Mouse (Mus musculus): Measurements from ENCODE around the gene Rnf220.

The Rnf220 gene

DNA sequence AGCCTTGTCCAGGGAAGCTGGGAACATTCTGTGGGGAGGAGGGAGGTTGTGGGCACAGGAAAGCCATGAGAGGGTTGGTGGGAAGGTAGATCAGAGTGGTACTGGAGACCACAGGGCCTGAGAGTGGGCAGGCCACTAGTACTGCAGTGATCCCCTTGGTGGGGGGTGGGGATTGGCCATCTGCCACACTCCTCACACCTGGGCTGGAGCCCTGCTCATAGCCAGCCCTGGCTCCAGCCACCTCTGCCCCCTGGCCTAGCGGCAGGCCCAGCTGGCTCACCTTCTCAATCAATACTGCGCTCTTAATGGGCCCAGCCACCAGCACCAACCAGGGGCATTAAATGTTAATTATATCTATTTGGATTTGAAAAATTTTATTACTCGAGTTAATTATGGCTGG, 166.7 kb downstream of the Rnf220 start:
- DNase-seq = no peak

DNA sequence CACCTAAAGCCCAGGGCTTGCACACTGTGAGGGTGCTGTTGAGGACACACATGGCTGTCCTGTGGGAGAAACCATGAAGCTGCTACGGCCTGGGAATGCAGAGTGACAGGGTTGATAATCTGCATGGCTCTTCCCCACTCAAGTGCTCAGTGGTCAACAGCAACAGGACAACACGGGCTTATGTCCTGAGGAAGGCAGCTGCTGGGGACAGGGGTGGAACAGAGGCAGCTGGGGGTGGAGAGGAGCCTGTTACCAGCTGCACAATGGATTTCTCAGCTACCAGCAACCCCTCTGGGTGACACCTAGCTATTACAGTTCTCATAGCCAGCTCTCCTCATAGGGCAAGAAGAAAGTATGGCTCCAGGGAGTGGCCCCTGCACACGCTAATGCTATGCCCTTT, 169.9 kb downstream of the Rnf220 start:
- no peak for DNase-seq

DNA sequence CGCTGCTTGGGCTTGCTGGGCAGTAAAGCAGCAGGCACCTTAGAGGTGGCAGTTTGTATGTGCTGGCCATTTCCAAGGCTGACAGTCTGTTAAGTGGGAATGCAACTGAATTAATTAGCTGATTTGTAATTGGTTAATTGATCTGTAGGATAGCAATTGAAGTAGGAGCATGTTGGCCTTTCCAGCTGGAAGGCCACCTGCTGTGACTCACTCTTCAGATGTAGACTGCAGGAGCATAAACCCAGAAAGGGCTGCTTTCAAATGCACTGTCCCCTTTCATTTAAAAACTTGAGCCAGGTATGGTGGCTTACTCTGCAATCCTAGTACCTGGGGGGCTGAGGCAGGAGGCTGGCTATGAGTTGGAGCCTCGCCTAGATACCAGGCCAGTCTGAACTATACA, 171.8 kb downstream of the Rnf220 start:
- no peak for DNase-seq

DNA sequence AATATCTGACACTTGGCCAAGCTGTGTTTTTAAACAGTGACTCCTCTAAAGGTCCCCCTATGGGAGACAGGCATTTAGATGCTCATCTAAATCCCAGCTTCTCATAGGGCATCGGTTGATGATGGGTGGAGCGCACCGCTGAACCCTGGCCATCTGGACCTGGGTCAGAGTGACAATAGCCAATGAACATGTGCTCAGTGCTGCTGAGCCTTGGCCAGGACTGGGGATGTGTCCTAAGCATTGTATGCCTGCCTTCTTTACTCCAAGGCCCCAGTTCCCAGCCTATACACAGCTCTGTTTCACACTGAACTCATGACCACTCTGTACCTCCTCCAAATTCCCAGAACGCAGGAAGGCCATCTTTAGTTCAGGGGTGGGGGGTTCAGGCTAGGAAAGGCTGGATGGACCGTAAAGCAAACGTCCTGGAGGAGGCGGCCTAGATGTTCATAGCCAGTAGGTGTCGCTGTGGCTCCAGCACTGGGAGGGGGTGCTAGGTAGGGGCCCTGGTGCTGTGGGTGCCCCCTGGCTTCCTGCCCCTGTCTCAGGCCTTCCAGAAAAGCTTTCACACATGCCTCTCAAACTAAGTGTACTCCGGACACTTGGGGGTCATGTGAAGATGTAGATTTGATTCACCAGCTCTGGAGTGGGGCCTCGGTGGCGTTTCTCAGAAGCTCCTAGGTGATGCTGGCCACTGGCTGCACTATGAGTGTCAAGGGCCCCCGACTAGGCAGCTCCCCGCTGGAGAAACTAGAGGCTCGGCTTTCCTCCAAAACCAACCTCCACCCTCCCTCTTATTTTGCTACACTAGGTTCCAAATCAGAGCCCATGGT, 173.1 kb downstream of the Rnf220 start:
- DNase-seq = peak; percentile 83

DNA sequence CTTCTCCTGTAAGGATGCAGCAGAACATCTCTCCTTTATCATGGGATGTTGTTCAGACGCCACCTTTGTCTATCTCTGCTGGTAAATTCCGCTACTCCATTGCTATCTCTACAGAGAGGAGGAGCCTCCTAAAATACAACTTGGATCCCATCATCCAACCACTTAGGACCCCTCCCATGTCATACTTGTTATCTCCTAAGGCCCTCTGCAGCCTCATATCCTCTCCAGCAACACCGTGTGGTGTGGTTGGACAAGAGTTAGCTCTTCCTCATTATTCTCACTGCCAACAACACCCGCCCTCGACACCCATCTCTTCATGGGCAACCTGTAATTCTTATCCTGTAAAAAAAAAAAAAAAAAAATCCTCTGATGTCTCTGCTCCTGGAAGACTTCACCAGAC, 175.8 kb downstream of the Rnf220 start:
- no peak for DNase-seq

DNA sequence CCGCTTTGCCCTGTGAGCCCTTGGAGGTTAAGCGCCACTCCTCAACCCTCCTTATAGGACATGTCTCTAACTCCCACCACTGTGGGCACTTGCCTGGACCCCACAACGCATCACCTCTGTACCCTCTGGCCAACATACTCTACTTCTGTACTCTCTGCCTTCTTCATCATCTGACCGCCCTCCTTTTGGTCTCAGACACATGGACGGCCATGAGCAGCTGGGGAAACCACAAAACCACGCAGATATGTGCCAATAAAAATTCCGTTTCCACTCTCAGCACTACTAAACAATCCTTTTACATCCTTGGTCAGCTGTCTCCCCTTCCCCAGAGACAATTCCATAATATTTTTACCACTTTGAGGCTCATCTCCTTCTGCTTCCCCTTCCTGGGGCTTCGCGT, 178.3 kb downstream of the Rnf220 start:
- no peak for DNase-seq

DNA sequence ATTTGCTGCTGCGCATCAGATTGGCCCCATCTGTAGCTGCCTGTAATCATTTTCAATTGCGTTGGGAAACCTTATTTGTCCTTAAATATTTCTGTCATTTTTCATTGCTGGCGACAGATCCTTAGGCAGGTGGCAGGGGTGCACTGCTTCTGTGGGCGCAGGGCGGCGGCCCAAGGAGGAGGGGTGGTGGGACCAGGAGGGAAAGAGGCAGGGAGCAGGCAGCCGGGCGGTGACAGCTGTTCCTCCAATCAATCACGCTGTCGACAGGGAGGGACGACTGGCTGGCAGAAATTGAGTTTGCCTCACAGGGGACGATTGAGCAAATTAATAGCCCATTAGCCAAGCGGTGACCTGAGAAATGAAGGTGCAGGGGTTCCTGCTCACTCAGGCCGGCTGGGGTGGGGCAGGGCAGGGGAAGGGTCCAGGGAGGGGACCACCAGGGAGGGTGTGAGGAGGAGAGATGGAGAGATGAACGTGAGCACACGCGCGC, 179.1 kb downstream of the Rnf220 start:
- no peak for DNase-seq

DNA sequence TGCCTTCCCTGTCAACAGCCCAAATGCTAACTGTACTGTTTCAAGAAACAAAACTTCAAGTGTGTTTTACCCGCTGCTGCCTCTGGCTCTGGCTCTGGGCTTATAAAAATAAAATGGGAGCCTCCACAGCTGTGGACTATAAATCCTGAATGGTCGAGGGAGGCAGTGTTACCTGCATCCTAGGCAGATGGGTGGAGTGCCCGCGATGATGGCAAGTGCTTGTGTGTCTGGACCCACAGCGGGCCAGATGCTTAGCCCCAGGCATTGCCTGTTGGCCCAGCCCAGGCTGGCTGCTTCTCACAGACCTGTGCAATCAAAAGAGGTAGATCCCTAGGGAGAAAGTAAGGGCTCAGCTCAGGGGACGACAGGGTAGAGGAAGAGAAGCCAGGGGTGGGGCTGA, 180.1 kb downstream of the Rnf220 start:
- DNase-seq = no peak

DNA sequence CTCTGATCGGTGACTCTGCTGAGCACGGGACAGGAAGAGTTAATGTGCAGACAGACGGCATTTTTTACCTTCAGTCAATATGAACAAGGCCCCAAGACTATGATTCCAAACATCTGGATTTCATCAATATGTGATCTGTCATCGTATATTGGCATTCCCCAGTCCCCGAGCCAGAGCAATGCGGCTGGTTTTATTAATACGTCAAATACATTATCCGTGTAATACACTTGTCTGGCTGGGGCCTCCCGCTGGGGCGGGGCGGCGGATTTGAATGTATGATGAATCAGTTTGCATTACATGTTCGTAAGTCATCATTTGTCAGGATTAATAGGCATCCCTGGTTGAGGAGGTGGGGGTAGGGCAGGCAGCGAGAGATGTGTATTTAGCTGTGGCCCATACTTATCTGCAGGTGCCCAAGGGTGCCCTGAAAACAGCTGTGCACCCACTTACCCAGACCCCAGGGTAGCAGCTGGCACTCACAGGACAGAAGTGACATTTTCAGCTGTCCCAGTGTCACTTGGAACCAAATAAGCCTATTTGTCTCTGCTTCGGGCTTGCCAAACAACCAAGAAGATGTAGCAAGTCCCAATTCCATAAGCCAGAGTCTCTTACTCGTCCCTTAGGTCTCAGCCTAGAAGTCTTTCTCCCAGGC, 181.9 kb downstream of the Rnf220 start:
- no peak for DNase-seq

DNA sequence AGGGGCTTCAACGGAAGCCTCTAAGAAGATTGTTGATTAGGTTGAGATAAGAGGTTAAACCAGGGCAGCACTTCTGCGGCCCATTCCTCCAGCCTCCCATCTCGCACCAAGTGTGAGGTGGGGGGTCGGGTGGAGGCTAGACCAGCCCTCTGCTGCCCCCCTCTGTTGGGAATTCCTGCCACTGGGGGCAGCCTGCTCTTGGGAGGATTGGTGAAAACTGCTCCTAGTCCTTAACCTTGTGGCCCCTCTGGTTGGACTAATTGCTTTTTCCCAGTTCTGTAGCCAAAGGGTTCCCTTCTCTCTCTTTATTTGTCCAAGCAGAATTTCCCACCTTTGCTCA, 183.8 kb downstream of the Rnf220 start:
- DNase-seq = peak; percentile 28

DNA sequence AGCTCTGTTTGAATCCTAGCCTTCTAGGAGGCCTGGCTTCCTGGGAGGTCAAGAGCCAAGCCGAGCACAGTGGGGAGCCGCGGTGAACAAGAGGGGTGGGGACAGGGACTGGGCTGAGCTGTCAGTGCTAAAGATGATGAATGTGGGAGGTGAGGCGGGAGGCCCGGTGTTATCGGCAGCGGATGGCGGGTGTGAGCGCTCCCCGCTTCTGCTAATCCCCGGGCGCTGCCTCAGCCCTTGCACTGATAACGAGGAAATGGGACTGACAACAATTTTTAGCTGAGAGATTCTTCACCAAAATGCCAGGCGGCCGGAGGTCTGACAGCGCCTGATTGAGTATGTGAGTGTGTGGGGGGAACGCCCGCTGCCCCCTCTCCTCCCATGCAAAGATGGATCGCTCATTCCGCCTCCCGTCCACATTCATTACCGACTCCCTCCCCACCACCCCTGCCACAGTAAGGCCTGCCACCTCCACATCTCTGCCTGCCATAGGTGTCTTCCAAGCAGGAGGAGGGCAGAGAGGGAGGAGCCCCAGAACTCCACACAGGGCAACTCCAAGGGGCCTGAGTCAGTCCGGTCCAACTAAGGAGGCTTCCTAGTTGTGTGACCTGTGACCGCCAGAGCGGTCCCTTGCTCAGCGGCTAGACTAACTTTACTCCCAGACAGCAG, 184.3 kb downstream of the Rnf220 start:
- no peak for DNase-seq

DNA sequence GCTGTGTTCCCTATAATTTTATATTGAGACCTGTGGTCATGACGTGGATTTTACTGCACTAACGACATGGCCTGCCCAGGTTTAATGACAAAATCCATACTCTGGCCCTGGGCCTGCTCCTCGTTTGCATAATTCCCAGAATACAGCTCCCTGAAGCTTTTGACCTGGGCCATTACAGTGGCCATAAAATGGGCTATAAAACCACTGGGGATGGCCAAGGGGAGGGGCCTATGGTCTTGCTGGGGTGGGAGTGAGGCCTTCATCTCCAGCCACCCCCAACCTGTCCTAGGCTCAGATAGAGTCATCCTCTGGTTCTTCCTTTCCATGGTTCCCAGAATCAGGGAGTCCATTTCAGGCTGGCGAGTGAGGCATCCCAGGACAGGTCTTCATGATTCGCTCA, 185.0 kb downstream of the Rnf220 start:
- DNase-seq = no peak

DNA sequence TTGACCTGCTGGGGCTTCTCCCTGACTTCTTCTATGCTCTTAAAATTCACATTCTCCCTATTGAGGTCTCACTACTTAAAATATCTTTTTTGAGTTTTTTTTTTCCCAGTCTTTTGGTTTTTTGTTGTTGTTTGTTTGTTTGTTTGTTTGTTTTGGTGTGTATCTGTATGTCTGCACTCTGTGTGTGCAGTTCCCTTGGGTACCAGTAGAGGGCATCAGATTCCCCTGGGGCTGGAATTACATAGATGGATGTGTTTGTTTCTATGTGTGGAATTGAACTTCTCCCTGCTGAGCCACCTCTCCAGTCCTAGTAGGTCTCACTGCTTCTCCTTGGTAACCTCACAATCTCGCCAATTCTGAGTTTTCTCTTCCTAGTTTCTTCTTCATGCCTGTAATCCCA, 187.4 kb downstream of the Rnf220 start:
- no peak for DNase-seq

DNA sequence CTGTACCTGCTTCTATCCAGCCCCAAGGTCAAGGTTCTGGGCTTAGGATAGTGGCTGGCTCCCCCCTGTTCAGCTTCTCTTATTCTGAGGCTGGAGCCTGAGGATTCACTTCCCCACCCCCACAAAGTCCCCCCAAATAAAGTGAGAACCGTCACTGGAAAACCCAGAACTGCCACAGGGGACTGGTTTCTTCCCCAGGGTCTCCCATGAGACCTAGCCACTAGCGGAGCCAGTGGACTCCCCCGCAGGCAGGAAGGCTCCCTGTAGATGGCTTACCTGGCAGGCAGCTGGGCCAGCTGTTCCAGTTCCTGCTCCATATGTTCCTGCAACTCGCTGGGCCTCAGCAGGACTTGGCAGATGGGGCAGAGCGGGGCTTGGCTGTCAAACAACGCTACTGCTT, 189.6 kb downstream of the Rnf220 start:
- no peak for DNase-seq

DNA sequence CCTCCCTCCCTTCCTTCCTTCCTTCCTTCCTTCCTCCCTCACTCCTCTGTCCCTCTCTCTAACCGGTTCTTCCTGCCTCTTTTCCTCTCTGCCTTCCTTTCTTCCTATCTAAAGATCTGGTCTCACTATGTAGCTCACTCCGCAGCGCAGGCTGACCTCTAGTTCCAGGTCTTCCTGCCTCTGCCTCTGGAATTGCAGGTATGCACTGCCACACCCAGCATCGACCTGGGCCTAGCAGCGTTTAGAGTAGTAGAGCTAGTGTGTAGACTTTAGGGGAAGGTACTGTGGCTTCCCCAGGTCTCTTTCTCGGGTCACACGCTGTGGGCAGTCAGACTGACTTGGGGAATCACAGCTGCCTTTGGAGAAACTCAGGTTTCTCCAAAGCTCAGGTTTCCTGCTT, 191.4 kb downstream of the Rnf220 start:
- DNase-seq = no peak

DNA sequence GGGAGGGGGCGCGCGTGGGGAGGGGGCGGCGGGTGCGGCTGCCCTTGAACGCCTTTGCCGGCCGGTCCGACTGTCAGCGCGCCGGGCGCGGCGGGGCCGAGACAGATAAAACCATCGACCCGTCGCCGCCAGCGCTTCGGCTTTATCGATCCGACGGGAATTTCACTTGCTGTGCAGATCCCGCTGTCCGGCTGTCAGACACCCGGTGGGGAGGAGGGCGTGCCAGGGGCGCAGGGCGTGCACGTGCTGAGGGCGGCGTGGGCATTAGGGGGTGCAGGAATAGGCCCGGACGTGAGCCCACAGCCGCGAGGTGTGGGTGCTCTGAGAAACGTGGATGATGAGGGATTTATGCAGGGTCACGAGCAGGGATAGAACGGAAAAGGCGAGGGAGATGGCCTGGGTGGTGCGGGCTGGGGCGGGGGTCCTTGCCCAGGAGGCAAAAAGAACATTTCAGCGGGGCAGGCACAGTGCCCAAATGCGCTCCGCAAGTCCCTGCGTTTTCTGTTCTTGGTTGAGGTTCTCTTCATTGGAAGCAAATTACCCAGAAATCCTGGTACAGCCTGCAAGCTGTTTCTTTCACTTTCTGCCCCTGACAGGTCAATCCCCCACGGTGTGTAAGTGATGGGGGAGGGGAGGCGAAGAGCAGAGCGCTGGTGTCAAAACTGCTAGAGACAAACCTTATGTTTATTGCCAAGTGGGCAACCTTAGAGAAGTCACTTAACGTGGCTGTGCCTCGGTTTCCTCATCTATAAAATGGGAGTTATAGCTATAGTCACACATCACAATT, 192.4 kb downstream of the Rnf220 start:
- DNase-seq = no peak

DNA sequence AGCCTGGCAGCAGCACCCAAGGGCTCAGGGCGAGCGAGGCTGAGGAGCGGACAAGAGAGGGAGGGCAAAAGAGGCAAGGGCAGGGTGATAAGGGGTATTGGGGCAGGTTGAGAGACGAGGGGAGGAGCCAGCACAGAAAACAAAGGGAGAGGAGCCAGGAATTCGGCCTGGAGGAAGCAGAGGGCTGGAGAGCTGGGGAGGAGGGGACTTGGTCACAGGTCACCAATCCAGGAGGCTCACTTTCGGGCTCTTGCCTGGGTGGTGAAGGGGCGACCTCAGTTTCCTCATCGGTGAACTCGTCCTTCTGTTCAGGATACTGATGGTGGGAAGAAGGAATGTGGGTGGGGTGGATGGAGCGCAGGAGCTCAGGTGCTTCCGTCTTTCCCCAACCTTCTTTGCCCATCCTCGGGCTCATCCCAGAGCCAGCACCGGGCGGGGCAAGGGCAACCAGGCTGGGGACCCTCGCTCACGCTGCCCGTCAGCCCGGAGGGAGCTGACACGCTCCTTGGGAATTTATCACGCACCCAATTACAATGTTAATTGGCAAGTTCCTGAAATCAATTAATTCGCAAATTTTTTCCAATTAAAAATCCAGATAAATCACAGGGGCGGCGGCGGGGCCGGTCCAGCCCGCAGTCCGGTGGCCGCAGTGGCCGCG, 193.1 kb downstream of the Rnf220 start:
- DNase-seq = no peak

DNA sequence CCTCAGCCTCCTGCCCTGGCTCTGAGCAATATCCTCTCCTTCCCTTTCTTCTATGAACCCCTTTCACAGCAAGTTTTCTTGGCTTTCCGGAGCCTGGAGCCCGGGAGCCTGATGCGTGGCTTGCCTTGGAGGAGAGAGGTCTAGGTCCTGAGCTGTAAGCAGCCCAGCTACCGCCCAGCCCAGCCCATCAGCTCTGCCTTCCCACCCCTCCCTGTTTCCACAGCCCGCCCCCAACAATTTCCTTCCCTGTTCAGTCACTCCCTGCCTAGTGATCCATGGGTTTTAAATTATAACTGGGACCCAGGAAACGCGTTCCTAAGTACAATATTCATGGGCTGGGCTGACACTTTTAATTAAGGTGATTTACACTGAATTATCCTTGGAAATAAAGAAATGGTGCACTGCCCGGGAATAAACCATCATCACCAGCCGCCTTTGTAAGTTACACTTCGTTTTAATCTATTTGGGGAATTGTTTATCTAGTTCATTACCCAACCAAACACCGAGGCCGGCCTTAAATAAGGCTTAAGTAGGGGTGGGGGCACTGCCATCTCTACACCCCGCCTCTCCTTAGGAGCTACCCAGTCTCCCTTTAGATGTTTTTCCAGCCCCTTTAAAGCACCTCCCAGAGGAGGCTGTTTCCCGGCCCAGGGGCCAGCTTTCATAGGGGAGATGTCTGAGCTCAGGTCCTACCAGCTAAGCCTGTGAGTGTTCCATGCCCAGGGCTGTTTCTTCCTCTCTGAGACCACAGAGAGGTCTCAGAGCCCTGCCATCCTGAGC, 194.6 kb downstream of the Rnf220 start:
- DNase-seq = no peak

DNA sequence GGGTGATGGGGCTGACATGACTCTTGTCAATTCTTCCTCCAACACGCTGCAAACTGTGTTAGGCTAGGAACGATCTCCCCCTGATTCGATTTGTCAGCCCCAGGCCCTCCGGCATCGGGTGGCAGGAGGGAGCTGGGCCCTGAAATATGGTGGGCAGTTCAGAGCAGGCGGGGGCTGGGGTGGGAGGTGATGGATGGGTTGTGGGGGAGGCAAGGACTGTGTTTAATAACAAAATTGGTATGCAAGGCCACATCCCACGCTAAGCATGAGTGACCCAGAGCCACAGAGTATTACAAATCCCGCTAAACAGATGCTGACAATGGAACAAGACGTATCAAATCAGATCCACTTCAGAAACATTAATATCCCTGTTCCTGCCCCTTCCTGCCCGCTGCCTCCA, 196.9 kb downstream of the Rnf220 start:
- DNase-seq = no peak

DNA sequence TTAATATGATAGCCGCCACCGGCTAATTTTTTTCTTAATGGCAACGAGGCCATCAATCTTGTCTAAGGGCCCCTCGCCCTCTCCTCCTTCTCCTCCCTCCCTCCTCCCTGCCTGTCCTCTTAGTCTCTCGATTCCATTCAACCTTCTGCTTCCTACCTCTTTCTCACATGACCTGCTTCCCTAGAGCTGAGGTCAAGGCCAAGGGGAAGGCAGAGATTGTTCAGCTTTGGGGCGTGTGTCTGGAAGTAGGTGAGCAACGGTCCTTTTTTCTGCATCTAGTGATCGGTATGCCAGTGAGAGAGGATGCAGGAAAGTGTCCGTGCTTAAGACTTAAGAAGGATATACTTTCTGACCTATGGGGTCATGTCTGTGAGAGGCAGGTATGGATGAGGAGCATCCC, 199.0 kb downstream of the Rnf220 start:
- DNase-seq = no peak

DNA sequence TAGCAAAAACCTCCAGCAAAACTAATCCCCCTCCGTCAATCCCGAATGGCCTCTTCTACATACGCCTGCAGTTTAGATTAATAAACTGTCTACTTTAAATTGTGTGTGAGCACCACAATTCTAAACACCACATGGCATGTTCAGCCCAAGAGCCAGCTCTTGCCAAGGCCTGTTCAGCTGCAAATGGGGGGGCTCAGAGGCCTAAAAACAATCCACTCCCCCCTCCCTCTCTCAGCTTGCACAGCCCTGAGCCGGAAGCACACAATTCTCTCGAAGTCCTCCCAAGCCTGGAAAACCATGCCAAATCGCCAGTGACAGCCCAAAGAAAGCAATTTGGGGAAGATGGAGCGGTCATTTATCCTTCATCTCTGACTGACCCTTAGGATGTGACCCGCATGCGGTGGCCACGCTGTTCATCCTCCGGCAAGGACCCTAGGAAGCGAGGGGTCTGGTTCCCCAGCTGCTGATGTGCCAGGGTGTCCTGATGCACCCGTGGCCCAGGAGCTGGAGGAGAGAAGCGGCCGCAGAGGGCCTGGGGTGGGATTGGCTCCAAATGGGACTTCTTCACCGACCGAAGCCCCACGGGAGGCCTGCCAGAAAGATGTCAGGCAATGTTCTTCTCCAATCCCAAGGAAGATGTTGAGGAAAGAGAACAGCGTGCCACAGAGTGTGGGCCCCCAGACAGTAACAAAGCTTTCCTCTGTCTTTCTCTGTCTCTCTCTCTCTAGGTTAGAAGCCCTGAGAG, 199.8 kb downstream of the Rnf220 start:
- DNase-seq = no peak
